In genomic region chrX:137119675-137120423, GRCm38 (mm10) we compare ENCODE assay signal across 9 mouse cellular contexts. TPM values are rescaled to one million over a fixed set of nuclear protein-coding genes. Genes with fewer than 3 reads are reported as not detected.
DNase-seq lines count a peak whose midpoint lies in the region; ATAC-seq and TF ChIP-seq lines count a peak whose summit lies in the region.
"Had no signal": no experiment of that assay in that cellular context is flagged by ENCODE, and none has a peak within 500 bp of the region (broad histone marks: within the 10 kb centered on the region; RNA-seq: fewer than 3 reads in every experiment).

No protein-coding gene starts in this region.

- DNase-seq in lung, postnatal 25 days (ENCODE audit: low spot score): no peak
- DNase-seq in left cerebral cortex, adult 2 months (ENCODE audit: extremely low spot score in 1 of 2, low spot score in 2 of 2): no peak
- DNase-seq in gastrocnemius, postnatal 4 days (ENCODE audit: low spot score in 2 of 2): no peak

- no peak overlapping the region for H3K27ac ChIP-seq in lung, embryonic 16.5 days (ENCODE audit: low read length)
- no peak overlapping the region for H3K27ac ChIP-seq in embryonic facial prominence, embryonic 15.5 days (replicated peaks)
- H3K27ac ChIP-seq in intestine, embryonic 16.5 days (ENCODE audit: low read length): no peak overlapping the region
- no peak overlapping the region for H3K27ac ChIP-seq in stomach, embryonic 14.5 days (ENCODE audit: low read length)
- H3K27ac ChIP-seq in left cerebral cortex, adult 2 months: no peak overlapping the region

- H3K4me1 ChIP-seq in lung, embryonic 16.5 days (replicated peaks; ENCODE audit: control insufficient read depth, insufficient read depth, low read length): 0 out of 2 replicates have a peak, but pooled peaks cover 3% of the 10 kb centered on the region
- 0 out of 2 replicates have a peak, but pooled peaks cover 9% of the 10 kb centered on the region for H3K4me1 ChIP-seq in embryonic facial prominence, embryonic 15.5 days
- no peaks in the 10 kb centered on the region for H3K4me1 ChIP-seq in intestine, embryonic 16.5 days (ENCODE audit: control insufficient read depth, insufficient read depth, low read length)
- no peaks in the 10 kb centered on the region for H3K4me1 ChIP-seq in stomach, embryonic 14.5 days (ENCODE audit: control insufficient read depth, insufficient read depth, low read length)

- H3K36me3 ChIP-seq in lung, embryonic 16.5 days (ENCODE audit: control insufficient read depth, insufficient read depth, low read length): no peaks in the 10 kb centered on the region
- no peaks in the 10 kb centered on the region for H3K36me3 ChIP-seq in embryonic facial prominence, embryonic 15.5 days
- no peaks in the 10 kb centered on the region for H3K36me3 ChIP-seq in intestine, embryonic 16.5 days (ENCODE audit: control insufficient read depth, insufficient read depth, low read length)
- H3K36me3 ChIP-seq in stomach, embryonic 14.5 days (ENCODE audit: control insufficient read depth, insufficient read depth, low read length): no peaks in the 10 kb centered on the region

- 18% methylated on average over 51 of the region's 52 CpGs for WGBS in lung, embryonic 16.5 days
- WGBS in embryonic facial prominence, embryonic 15.5 days: 19% methylated on average over 52 of the region's 52 CpGs
- 23% methylated on average over 52 of the region's 52 CpGs for WGBS in intestine, embryonic 16.5 days
- 30% methylated on average over 50 of the region's 52 CpGs for WGBS in stomach, embryonic 14.5 days

- H3K27me3 ChIP-seq in lung, embryonic 16.5 days (ENCODE audit: control insufficient read depth, insufficient read depth, low read depth, low read length): peaks cover 69% of the 10 kb centered on the region
- H3K27me3 ChIP-seq in embryonic facial prominence, embryonic 15.5 days: peaks cover 66% of the 10 kb centered on the region
- H3K27me3 ChIP-seq in intestine, embryonic 16.5 days (replicated peaks; ENCODE audit: control insufficient read depth, insufficient read depth, low read length): peaks cover 49% of the 10 kb centered on the region
- peaks cover 25% of the 10 kb centered on the region for H3K27me3 ChIP-seq in stomach, embryonic 14.5 days (ENCODE audit: control insufficient read depth, insufficient read depth, low read length)

- TF ChIP-seq CTCF in left cerebral cortex, adult 2 months (IDR thresholded peaks at IDR 0.05): no peak

- peaks cover 2% of the 10 kb centered on the region; the same call in 1 of the 2 replicates for H3K9me3 ChIP-seq in lung, embryonic 16.5 days (ENCODE audit: control insufficient read depth, low read length)
- H3K9me3 ChIP-seq in embryonic facial prominence, embryonic 15.5 days (replicated peaks): no peaks in the 10 kb centered on the region
- no peaks in the 10 kb centered on the region; the same call in 1 of the 2 replicates for H3K9me3 ChIP-seq in intestine, embryonic 16.5 days (ENCODE audit: control insufficient read depth, low read length)
- H3K9me3 ChIP-seq in stomach, embryonic 14.5 days (ENCODE audit: control insufficient read depth, low read depth, low read length): no peaks in the 10 kb centered on the region

- H3K9ac ChIP-seq in lung, embryonic 16.5 days (ENCODE audit: low read length): no peak overlapping the region
- H3K9ac ChIP-seq in embryonic facial prominence, embryonic 15.5 days: no peak overlapping the region
- no peak overlapping the region for H3K9ac ChIP-seq in intestine, embryonic 16.5 days (ENCODE audit: low read depth, low read length)
- no peak overlapping the region for H3K9ac ChIP-seq in stomach, embryonic 14.5 days (replicated peaks; ENCODE audit: low read depth, low read length)

- H3K4me2 ChIP-seq in lung, embryonic 16.5 days (ENCODE audit: low read depth, low read length): peak overlapping the region; percentile 56
- peak overlapping the region; percentile 35 for H3K4me2 ChIP-seq in embryonic facial prominence, embryonic 15.5 days (replicated peaks)
- H3K4me2 ChIP-seq in intestine, embryonic 16.5 days (ENCODE audit: low read depth, low read length): peak overlapping the region; percentile 39
- peak overlapping the region; percentile 26; the same call in 1 of the 2 replicates for H3K4me2 ChIP-seq in stomach, embryonic 14.5 days (replicated peaks; ENCODE audit: low read depth, low read length)

- intact Hi-C loops in left cerebral cortex, adult 2 months (cut with DNase I): no loop called here

- peak; percentile 10; the same call in 1 of the 2 replicates for ATAC-seq in lung, embryonic 16.5 days (ENCODE audit: low read depth)
- ATAC-seq in embryonic facial prominence, embryonic 15.5 days (ENCODE audit: insufficient number of reproducible peaks, low FRiP score, low TSS enrichment, low read depth): no peak
- ATAC-seq in intestine, embryonic 16.5 days: peak; percentile 16; the same call in 1 of the 2 replicates
- ATAC-seq in stomach, embryonic 14.5 days (ENCODE audit: insufficient number of reproducible peaks, insufficient read depth, low FRiP score, low read depth): peak; percentile 33; the same call in 1 of the 2 replicates

- peak overlapping the region; percentile 36 for H3K4me3 ChIP-seq in lung, embryonic 16.5 days (ENCODE audit: low read length)
- H3K4me3 ChIP-seq in embryonic facial prominence, embryonic 15.5 days (replicated peaks): peak overlapping the region; percentile 21
- H3K4me3 ChIP-seq in intestine, embryonic 16.5 days (ENCODE audit: low read length): peak overlapping the region; percentile 22
- H3K4me3 ChIP-seq in stomach, embryonic 14.5 days (ENCODE audit: low read depth, low read length): no peak overlapping the region
- no peak overlapping the region for H3K4me3 ChIP-seq in left cerebral cortex, adult 2 months

RNA-seq across cellular contexts. Expression of gene Esx1, which starts 2.0 kb away (rescaled TPM):
- polyA plus RNA-seq in lung, embryonic 16.5 days (2015; fragmentation: Nextera tagmentation; extraction: Ambion mirVana): not detected in 2 replicates
- polyA plus RNA-seq in embryonic facial prominence, embryonic 15.5 days (2015; fragmentation: Nextera tagmentation; extraction: Ambion mirVana): not detected in 2 replicates
- polyA plus RNA-seq in intestine, embryonic 16.5 days (2015; fragmentation: Nextera tagmentation; extraction: Ambion mirVana): not detected in 2 replicates
- not detected in 2 replicates for polyA plus RNA-seq in stomach, embryonic 14.5 days (2014; fragmentation: Nextera tagmentation; extraction: Ambion mirVana)
- not detected for total RNA-seq in left cerebral cortex, adult 2 months (2021)
- total RNA-seq in gastrocnemius, postnatal 4 days (2021): not detected
- polyA plus RNA-seq: large intestine, adult 2 months; neural tube, embryonic 14.5 days had no signal

Comparison
In these comparisons a context has a peak if more than half of its experiments do, and no peak if none do; other contexts are left out.
1. H3K4me3 ChIP-seq: peak in lung, embryonic 16.5 days (single experiment), embryonic facial prominence, embryonic 15.5 days (single experiment) and intestine, embryonic 16.5 days (single experiment); none in stomach, embryonic 14.5 days (single experiment) and left cerebral cortex, adult 2 months (single experiment).
2. Peak in every context shown above with its lines, with median percentiles within 50 percentile points of each other: H3K4me2 ChIP-seq.